Mouse (Mus musculus): Measurements from ENCODE around the gene Pacsin1.

DNA sequence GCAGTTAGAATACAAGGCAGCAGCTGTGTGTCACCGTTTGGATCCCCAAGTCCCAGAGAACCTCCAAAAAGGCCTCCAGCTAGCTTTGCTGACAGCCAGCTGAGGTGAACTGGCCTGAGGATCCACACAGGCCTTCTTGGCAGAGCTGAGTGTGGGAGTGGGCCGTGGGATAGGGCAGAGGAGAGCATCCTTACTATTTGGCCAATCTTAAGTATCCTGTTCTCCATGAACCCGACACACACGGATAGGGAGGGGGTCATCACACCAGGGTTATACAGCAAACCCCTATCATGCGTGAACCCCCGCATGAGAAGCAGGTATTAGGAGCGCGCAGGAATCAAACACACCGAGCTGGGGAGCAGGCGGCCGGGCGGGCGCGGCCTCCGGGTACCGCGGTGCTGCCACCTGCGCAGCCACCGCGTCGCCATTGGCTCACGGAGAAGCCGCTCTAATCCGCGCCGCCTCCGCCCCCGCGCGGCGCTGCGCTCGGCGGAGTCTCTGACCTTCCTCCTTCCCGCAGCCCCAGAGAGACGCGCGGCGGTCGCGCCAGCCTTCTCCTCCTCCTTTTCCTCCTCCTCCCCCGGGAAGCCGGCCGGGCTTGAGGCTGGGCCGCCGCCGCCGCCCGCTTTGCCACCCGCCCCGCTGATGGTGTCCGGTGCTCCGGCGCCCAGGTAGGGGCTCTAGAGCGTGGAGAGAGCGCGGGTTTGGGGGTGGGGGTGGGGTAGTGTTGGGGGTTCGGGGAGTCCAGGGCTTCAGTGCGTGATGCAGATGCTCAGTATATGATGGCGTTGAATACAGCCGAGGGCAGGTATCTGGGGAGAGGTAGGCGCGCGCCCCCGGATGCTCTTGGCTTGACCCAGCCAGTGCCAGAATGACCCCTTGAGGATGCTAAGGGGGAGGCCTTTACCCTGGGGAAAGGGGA is at the start of gene Pacsin1:
- TF ChIP-seq CTCF (IDR thresholded peaks at IDR 0.05; ENCODE audit: low read depth) (peak; percentile 16; the same call in 1 of the 2 replicates), EP300 (optimal IDR thresholded peaks at IDR 0.05) (no peak)

Measured in stomach, postnatal 0 days (tissue).